Mouse (Mus musculus): ENCODE results near the gene Net1. TPM values are rescaled to one million over a fixed set of nuclear protein-coding genes. Genes with fewer than 3 reads are reported as not detected.

Net1 gene
- polyA plus RNA-seq (2014; fragmentation: Illumina TruSeq; extraction: RNeasy Lipid Tissue Mini Kit (QIAGEN cat#74804); ENCODE audit: low read depth, low replicate concordance), result 10.7 TPM

GRCm38 (mm10) chr13:3917571-3918311, at the start of gene Net1, which contains the start of gene Tubal3:
TSS of gene Net1 (minus strand) at chr13:3918220.
TSS of gene Tubal3 (plus strand) at chr13:3918274.

GRCm38 (mm10) chr13:3945249-3945648, 27.2 kb upstream of the Net1 start, which contains the start of gene Ucn3:
TSS of gene Ucn3 (minus strand) at chr13:3945349.

GRCm38 (mm10) chr13:3853648-3854333, 64.2 kb downstream of the Net1 start, which contains the start of gene Calm5:
TSS of gene Calm5 (plus strand) at chr13:3854173.

GRCm38 (mm10) chr13:3837312-3837807, 80.7 kb downstream of the Net1 start, which contains the start of gene Calm4:
TSS of gene Calm4 (plus strand) at chr13:3837757.

Other genes with a start within 250 kb of the Net1 start
- not detected for gene Calml3, start 113.9 kb downstream of the Net1 start, polyA plus RNA-seq (2014; fragmentation: Illumina TruSeq; extraction: RNeasy Lipid Tissue Mini Kit (QIAGEN cat#74804); ENCODE audit: low read depth, low replicate concordance)
- gene Calm4, start 80.5 kb downstream of the Net1 start, polyA plus RNA-seq (2014; fragmentation: Illumina TruSeq; extraction: RNeasy Lipid Tissue Mini Kit (QIAGEN cat#74804); ENCODE audit: low read depth, low replicate concordance), result not detected
- not detected for gene Calm5, start 64.0 kb downstream of the Net1 start, polyA plus RNA-seq (2014; fragmentation: Illumina TruSeq; extraction: RNeasy Lipid Tissue Mini Kit (QIAGEN cat#74804); ENCODE audit: low read depth, low replicate concordance)
- not detected for gene Tubal3, start 54 bp upstream of the Net1 start, polyA plus RNA-seq (2014; fragmentation: Illumina TruSeq; extraction: RNeasy Lipid Tissue Mini Kit (QIAGEN cat#74804); ENCODE audit: low read depth, low replicate concordance)
- gene Ucn3, start 27.1 kb upstream of the Net1 start, polyA plus RNA-seq (2014; fragmentation: Illumina TruSeq; extraction: RNeasy Lipid Tissue Mini Kit (QIAGEN cat#74804); ENCODE audit: low read depth, low replicate concordance), result not detected
- gene Akr1c14, start 130.8 kb upstream of the Net1 start, polyA plus RNA-seq (2014; fragmentation: Illumina TruSeq; extraction: RNeasy Lipid Tissue Mini Kit (QIAGEN cat#74804); ENCODE audit: low read depth, low replicate concordance), result 8.9 TPM
- gene Akr1c18, start 232.4 kb upstream of the Net1 start, polyA plus RNA-seq (2014; fragmentation: Illumina TruSeq; extraction: RNeasy Lipid Tissue Mini Kit (QIAGEN cat#74804); ENCODE audit: low read depth, low replicate concordance), result not detected